Mouse (Mus musculus) neural tube, embryonic 14.5 days (tissue): Measurements from ENCODE around the gene Sult2a8. TPM values are rescaled to one million over a fixed set of nuclear protein-coding genes. Genes with fewer than 3 reads are reported as not detected.
"Not testable (repeated sequence)": the region's sequence is repeated elsewhere in the genome, so short reads cannot be mapped to it uniquely, and the experiment has no call there.

Source experiments
- ATAC-seq: fragments of 200-750 bp; cut with Nextera tagmentation; 2 replicates; pipeline ENCODE4 v1.8.0; 2017; ENCODE audit warnings: low read depth, mild to moderate bottlenecking, moderate TSS enrichment, moderate library complexity
- H3K27ac ChIP-seq: fragments of 300-500 bp; sonication (generic); 2 replicates; pipeline ENCODE4 v1.5.1; 2014; ENCODE audit warnings: low read depth, mild to moderate bottlenecking, control low read depth, low read length, moderate library complexity, mixed read lengths
- H3K27me3 ChIP-seq: fragments of 300-500 bp; sonication (generic); 2 replicates; pipeline ENCODE4 v1.6.1; 2014; ENCODE audit warnings: low read length; ENCODE audit not compliant: control insufficient read depth, insufficient read depth
- H3K36me3 ChIP-seq: fragments of 300-500 bp; sonication (generic); 2 replicates; pipeline ENCODE4 v1.6.1; 2014; ENCODE audit warnings: low read length, mixed read lengths; ENCODE audit not compliant: control insufficient read depth, insufficient read depth
- H3K4me1 ChIP-seq: fragments of 300-500 bp; sonication (generic); 2 replicates; pipeline ENCODE4 v1.6.1; 2014; ENCODE audit warnings: low read length; ENCODE audit not compliant: control insufficient read depth, insufficient read depth
- H3K4me2 ChIP-seq: fragments of 300-500 bp; sonication (generic); 2 replicates; pipeline ENCODE4 v1.6.1; 2014; ENCODE audit warnings: mild to moderate bottlenecking, low read depth, low read length, control low read depth
- H3K4me3 ChIP-seq: fragments of 300-500 bp; sonication (generic); 2 replicates; pipeline ENCODE4 v1.5.1; 2014; ENCODE audit warnings: low read depth, low read length, control low read depth, mixed read lengths
- H3K9ac ChIP-seq: fragments of 300-500 bp; sonication (generic); replicated peaks from 2 replicates; pipeline ENCODE4 v1.6.1; 2014; ENCODE audit warnings: low read depth, mild to moderate bottlenecking, control low read depth, low read length, mixed read lengths
- H3K9me3 ChIP-seq: fragments of 300-500 bp; sonication (generic); 2 replicates; pipeline ENCODE4 v1.6.1; 2016; ENCODE audit warnings: low read length; ENCODE audit not compliant: control insufficient read depth
- WGBS: fragments of 180-500 bp; shearing (Covaris S2); extraction: QIAGEN DNeasy Blood & Tissue Kit; methylation state at CpG from one replicate; pipeline ENCODE4 v1.1.7; 2014; 5-methylcytosine and 5-hydroxymethylcytosine counted together
- polyA plus RNA-seq: library from polyadenylated mRNA; unstranded; fragments of >200 nt; fragmentation: Nextera tagmentation; extraction: Ambion mirVana; gene quantifications from 2 replicates; pipeline ENCODE4 v1.2.1, GENCODE M21; 2014

The Sult2a8 gene
- polyA plus RNA-seq: not detected in 2 replicates

DNA sequence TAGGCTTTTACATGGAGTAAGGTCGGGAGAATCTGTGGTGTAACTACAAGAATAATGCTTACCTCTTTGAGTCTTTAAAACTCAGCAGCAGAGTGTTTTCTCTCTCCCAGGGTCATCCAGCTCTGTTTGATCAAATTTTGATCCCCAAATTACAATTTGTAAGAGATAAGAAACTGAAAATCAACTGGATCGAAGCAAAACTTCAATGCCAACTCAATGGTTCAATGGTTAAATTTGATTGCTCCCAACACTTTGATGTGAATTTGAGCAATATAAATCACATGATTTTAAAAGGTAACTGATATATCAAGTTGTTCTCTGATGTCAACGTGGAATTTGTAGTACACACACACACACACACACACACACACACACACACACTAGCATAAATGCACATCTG is at the start of gene Sult2a8:
Gene Sult2a8, minus strand, starts transcription at position 236 of the 400 bp plus-strand sequence.
- Histone ChIP-seq H3K4me2 (no peak within 1 kb of the TSS), H3K4me3 (no peak within 1 kb of the TSS), H3K4me1 (no peaks in the 10 kb centered on the region), H3K9me3 (no peaks in the 10 kb centered on the region; the same call in 1 of the 2 replicates), H3K27me3 (no peaks in the 10 kb centered on the region), H3K9ac (no peak within 1 kb of the TSS), H3K27ac (no peak within 1 kb of the TSS), H3K36me3 (no peaks in the 10 kb centered on the region)
- no peak for ATAC-seq
- WGBS: 69% methylated on average over 3 of the region's 3 CpGs

- H3K9me3 ChIP-seq: no peaks in the 10 kb centered on the region
- H3K36me3 ChIP-seq: no peaks in the 10 kb centered on the region
- no peak within 1 kb of the TSS for H3K27ac ChIP-seq
- no peaks in the 10 kb centered on the region for H3K4me1 ChIP-seq
- ATAC-seq: no peak
- no peak within 1 kb of the TSS for H3K4me2 ChIP-seq
- no peak within 1 kb of the TSS for H3K4me3 ChIP-seq
- 93% methylated on average over 4 of the region's 4 CpGs for WGBS
- no peak within 1 kb of the TSS for H3K9ac ChIP-seq
- H3K27me3 ChIP-seq: no peaks in the 10 kb centered on the region
These were observed 47.6 kb upstream of the Sult2a8 start, which contains the start of gene Sult2a7 for GRCm38 (mm10) chr7:14494130-14494529. Sult2a7 (minus strand) TSS chr7:14494230.

- no peak for ATAC-seq
- H3K9ac ChIP-seq: no peak overlapping the region
- 76% methylated on average over 3 of the region's 3 CpGs for WGBS
These were observed 46.3 kb upstream of the Sult2a8 start for GRCm38 (mm10) chr7:14492886-14493285.

GRCm38 (mm10) chr7:14439581-14439980 is 7.0 kb downstream of the Sult2a8 start:
- Histone ChIP-seq H3K27me3 (no peaks in the 10 kb centered on the region), H3K36me3 (no peaks in the 10 kb centered on the region), H3K27ac (no peak overlapping the region), H3K9ac (no peak overlapping the region), H3K4me1 (no peaks in the 10 kb centered on the region), H3K4me2 (no peak overlapping the region), H3K4me3 (no peak overlapping the region), H3K9me3 (peaks cover 12% of the 10 kb centered on the region)
- ATAC-seq: no peak

More at GRCm38 (mm10) chr7:14492886-14493285, 46.3 kb upstream of the Sult2a8 start:
- Histone ChIP-seq H3K4me2 (no peak overlapping the region), H3K27me3 (no peaks in the 10 kb centered on the region), H3K27ac (no peak overlapping the region), H3K4me1 (no peaks in the 10 kb centered on the region), H3K36me3 (no peaks in the 10 kb centered on the region), H3K9me3 (no peaks in the 10 kb centered on the region), H3K4me3 (no peak overlapping the region)

DNA sequence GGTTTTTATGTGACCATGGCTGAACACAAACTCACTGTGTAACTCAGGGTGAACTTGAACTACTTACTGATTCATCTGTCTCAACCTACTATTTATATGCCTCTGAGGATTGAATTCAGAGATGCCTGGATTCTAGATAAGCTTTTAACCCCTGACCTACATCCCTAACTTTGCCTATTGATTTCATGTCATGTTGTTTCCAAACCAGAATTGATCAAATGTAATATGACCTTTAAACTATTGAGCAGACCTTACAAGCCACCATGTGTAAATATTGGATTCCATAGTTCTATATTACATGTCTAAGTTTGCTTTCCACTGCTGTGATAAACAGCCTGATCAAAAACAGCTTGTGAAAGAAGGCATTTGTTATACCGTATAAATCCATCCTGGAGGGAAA is 8.1 kb downstream of the Sult2a8 start:
- Histone ChIP-seq H3K9me3 (peaks cover 12% of the 10 kb centered on the region), H3K4me2 (no peak overlapping the region), H3K4me1 (no peaks in the 10 kb centered on the region)

DNA sequence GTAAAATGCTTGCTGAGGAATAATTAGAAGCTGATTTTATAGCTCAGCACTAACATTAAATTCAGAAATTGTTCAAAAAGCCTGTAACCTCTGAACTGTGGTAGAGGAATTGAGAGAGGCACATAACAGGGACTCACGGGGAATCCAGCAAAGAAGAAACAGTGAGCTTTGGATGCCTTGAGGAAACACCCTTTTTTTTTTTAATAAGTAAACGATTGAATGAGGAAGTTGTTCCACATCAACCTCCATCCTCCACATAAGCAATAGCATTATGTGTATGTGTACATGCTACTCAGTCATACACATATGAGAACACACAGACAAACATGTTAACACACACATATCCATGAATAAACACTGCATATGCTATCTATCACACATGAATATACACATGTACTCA is 8.5 kb downstream of the Sult2a8 start:
- H3K9me3 ChIP-seq: peaks cover 12% of the 10 kb centered on the region
- ATAC-seq: no peak
- no peak overlapping the region for H3K4me3 ChIP-seq
- H3K4me2 ChIP-seq: no peak overlapping the region
- no peak overlapping the region for H3K27ac ChIP-seq
- H3K9ac ChIP-seq: no peak overlapping the region
- H3K4me1 ChIP-seq: no peaks in the 10 kb centered on the region
- no peaks in the 10 kb centered on the region for H3K36me3 ChIP-seq
- no peaks in the 10 kb centered on the region for H3K27me3 ChIP-seq
- 90% methylated on average over 2 of the region's 2 CpGs for WGBS

More for the DNA sequence above, 8.1 kb downstream of the Sult2a8 start:
- no peaks in the 10 kb centered on the region for H3K27me3 ChIP-seq
- no peak for ATAC-seq
- no peak overlapping the region for H3K9ac ChIP-seq
- H3K36me3 ChIP-seq: no peaks in the 10 kb centered on the region
- H3K27ac ChIP-seq: no peak overlapping the region
- WGBS: 76% methylated on average over 1 of the region's 1 CpGs
- no peak overlapping the region for H3K4me3 ChIP-seq

- ATAC-seq, H3K27me3 ChIP-seq, H3K4me3 ChIP-seq, H3K9me3 ChIP-seq, H3K27ac ChIP-seq, H3K4me1 ChIP-seq, H3K4me2 ChIP-seq, H3K36me3 ChIP-seq, H3K9ac ChIP-seq: not testable (repeated sequence)
These were observed 47.2 kb downstream of the Sult2a8 start for GRCm38 (mm10) chr7:14399363-14399762.

- Histone ChIP-seq H3K4me2 (no peak overlapping the region), H3K4me1 (no peaks in the 10 kb centered on the region), H3K27me3 (no peaks in the 10 kb centered on the region), H3K4me3 (no peak overlapping the region), H3K27ac (no peak overlapping the region), H3K36me3 (no peaks in the 10 kb centered on the region), H3K9ac (no peak overlapping the region), H3K9me3 (0 out of 2 replicates have a peak, but pooled peaks cover 2% of the 10 kb centered on the region)
- no peak for ATAC-seq
These were observed 50.1 kb downstream of the Sult2a8 start for GRCm38 (mm10) chr7:14396462-14396861.
